Mouse (Mus musculus) intestine, embryonic 14.5 days (tissue): Measurements from ENCODE around the gene Fam107b. TPM values are rescaled to one million over a fixed set of nuclear protein-coding genes. Genes with fewer than 3 reads are reported as not detected.

Experiments used
- ATAC-seq: fragments of 200-750 bp; cut with Nextera tagmentation; replicated peaks from 2 replicates; pipeline ENCODE4 v1.8.0; 2017; ENCODE audit warnings: low read depth, moderate number of reproducible peaks, moderate TSS enrichment, moderate library complexity; ENCODE audit not compliant: low FRiP score, low TSS enrichment
- DNase-seq: peaks from one replicate; pipeline ENCODE4 v3.0.0-alpha.2; 2018; ENCODE audit warnings: low spot score
- H3K27ac ChIP-seq: fragments of 300-500 bp; sonication (generic); 2 replicates; pipeline ENCODE4 v1.5.1; 2014; ENCODE audit warnings: low read depth, mild to moderate bottlenecking, control low read depth
- H3K27me3 ChIP-seq: fragments of 300-500 bp; sonication (generic); replicated peaks from 2 replicates; pipeline ENCODE4 v1.6.1; 2014; ENCODE audit warnings: low read length, control low read depth; ENCODE audit not compliant: control insufficient read depth, insufficient read depth
- H3K36me3 ChIP-seq: fragments of 300-500 bp; sonication (generic); 2 replicates; pipeline ENCODE4 v1.6.1; 2014; ENCODE audit warnings: low read length, control low read depth; ENCODE audit not compliant: control insufficient read depth, insufficient read depth
- H3K4me1 ChIP-seq: fragments of 300-500 bp; sonication (generic); replicated peaks from 2 replicates; pipeline ENCODE4 v1.6.1; 2014; ENCODE audit warnings: low read length, control low read depth, mixed read lengths; ENCODE audit not compliant: control insufficient read depth, insufficient read depth
- H3K4me2 ChIP-seq: fragments of 300-500 bp; sonication (generic); 2 replicates; pipeline ENCODE4 v1.6.1; 2014; ENCODE audit warnings: low read length
- H3K4me3 ChIP-seq: fragments of 300-500 bp; sonication (generic); 2 replicates; pipeline ENCODE4 v1.5.1; 2014; ENCODE audit warnings: low read depth, low read length, control low read depth, mixed read lengths
- H3K9ac ChIP-seq: fragments of 300-500 bp; sonication (generic); 2 replicates; pipeline ENCODE4 v1.6.1; 2014; ENCODE audit warnings: mild to moderate bottlenecking, low read length
- H3K9me3 ChIP-seq: fragments of 300-500 bp; sonication (generic); 2 replicates; pipeline ENCODE4 v1.6.1; 2016; ENCODE audit warnings: low read length, control low read depth; ENCODE audit not compliant: control insufficient read depth
- WGBS: fragments of 180-500 bp; shearing (Covaris S2); extraction: QIAGEN DNeasy Blood & Tissue Kit; methylation state at CpG from one replicate; pipeline ENCODE4 v1.1.7; 2014; 5-methylcytosine and 5-hydroxymethylcytosine counted together
- polyA plus RNA-seq: library from polyadenylated mRNA; unstranded; fragments of >200 nt; fragmentation: Nextera tagmentation; extraction: Ambion mirVana; gene quantifications from 2 replicates; pipeline ENCODE4 v1.2.1, GENCODE M21; 2014

Fam107b gene
- polyA plus RNA-seq, 1 experiment from 2014 or later = 61.2 TPM

- no peak overlapping the region for H3K27ac ChIP-seq
- WGBS = 90% methylated on average over 4 of the region's 4 CpGs
- H3K4me2 ChIP-seq = no peak overlapping the region
- H3K4me3 ChIP-seq = no peak overlapping the region
- no peaks in the 10 kb centered on the region for H3K27me3 ChIP-seq
- H3K9ac ChIP-seq = no peak overlapping the region
- no peaks in the 10 kb centered on the region for H3K36me3 ChIP-seq
- DNase-seq (no peak), ATAC-seq (no peak)
- peaks cover 31% of the 10 kb centered on the region for H3K4me1 ChIP-seq
- no peaks in the 10 kb centered on the region for H3K9me3 ChIP-seq
These were observed 157.8 kb downstream of the Fam107b start for GRCm38 (mm10) chr2:3728090-3728489.

GRCm38 (mm10) chr2:3729586-3729985 is 159.3 kb downstream of the Fam107b start:
- Histone ChIP-seq H3K27me3 (no peaks in the 10 kb centered on the region), H3K9ac (no peak overlapping the region), H3K9me3 (no peaks in the 10 kb centered on the region), H3K4me2 (no peak overlapping the region), H3K27ac (no peak overlapping the region; the same call in 1 of the 2 replicates), H3K36me3 (no peaks in the 10 kb centered on the region), H3K4me3 (no peak overlapping the region), H3K4me1 (peaks cover 31% of the 10 kb centered on the region)
- WGBS = 83% methylated on average over 3 of the region's 3 CpGs
- ATAC-seq = no peak
- DNase-seq = no peak

- DNase-seq (no peak), ATAC-seq (no peak)
- 58% methylated on average over 10 of the region's 10 CpGs for WGBS
- Histone ChIP-seq H3K9me3 (no peaks in the 10 kb centered on the region), H3K27ac (no peak overlapping the region), H3K36me3 (no peaks in the 10 kb centered on the region), H3K4me3 (no peak overlapping the region), H3K27me3 (no peaks in the 10 kb centered on the region), H3K9ac (no peak overlapping the region), H3K4me2 (no peak overlapping the region), H3K4me1 (peaks cover 32% of the 10 kb centered on the region)
These were observed 160.5 kb downstream of the Fam107b start for GRCm38 (mm10) chr2:3730744-3731143.

GRCm38 (mm10) chr2:3731316-3732015 is 161.2 kb downstream of the Fam107b start:
- WGBS = 86% methylated on average over 14 of the region's 14 CpGs

GRCm38 (mm10) chr2:3737917-3738694 is 167.8 kb downstream of the Fam107b start:
- no peaks in the 10 kb centered on the region for H3K36me3 ChIP-seq
- H3K4me3 ChIP-seq = no peak overlapping the region
- no peaks in the 10 kb centered on the region for H3K27me3 ChIP-seq
- DNase-seq = no peak
- 64% methylated on average over 6 of the region's 6 CpGs for WGBS
- no peak for ATAC-seq
- H3K4me2 ChIP-seq = no peak overlapping the region
- H3K9ac ChIP-seq = no peak overlapping the region
- H3K4me1 ChIP-seq = peaks cover 30% of the 10 kb centered on the region
- no peaks in the 10 kb centered on the region for H3K9me3 ChIP-seq
- no peak overlapping the region for H3K27ac ChIP-seq

More at GRCm38 (mm10) chr2:3731316-3732015, 161.2 kb downstream of the Fam107b start:
- Histone ChIP-seq H3K9me3 (no peaks in the 10 kb centered on the region), H3K4me1 (peaks cover 33% of the 10 kb centered on the region), H3K27me3 (no peaks in the 10 kb centered on the region), H3K27ac (no peak overlapping the region), H3K36me3 (no peaks in the 10 kb centered on the region), H3K4me2 (no peak overlapping the region), H3K9ac (no peak overlapping the region), H3K4me3 (no peak overlapping the region)
- DNase-seq = no peak
- no peak for ATAC-seq

GRCm38 (mm10) chr2:3738734-3739133 is 168.4 kb downstream of the Fam107b start:
- WGBS = 80% methylated on average over 12 of the region's 12 CpGs
- no peak overlapping the region for H3K27ac ChIP-seq
- no peak for ATAC-seq

GRCm38 (mm10) chr2:3739351-3739961 is 169.2 kb downstream of the Fam107b start:
- Histone ChIP-seq H3K27me3 (no peaks in the 10 kb centered on the region), H3K27ac (no peak overlapping the region), H3K4me2 (no peak overlapping the region), H3K36me3 (no peaks in the 10 kb centered on the region), H3K9ac (no peak overlapping the region), H3K4me3 (no peak overlapping the region), H3K9me3 (no peaks in the 10 kb centered on the region), H3K4me1 (peaks cover 31% of the 10 kb centered on the region)
- no peak for DNase-seq
- 77% methylated on average over 7 of the region's 7 CpGs for WGBS
- ATAC-seq = no peak

More at GRCm38 (mm10) chr2:3738734-3739133, 168.4 kb downstream of the Fam107b start:
- Histone ChIP-seq H3K9me3 (no peaks in the 10 kb centered on the region), H3K27me3 (no peaks in the 10 kb centered on the region), H3K36me3 (no peaks in the 10 kb centered on the region), H3K4me2 (no peak overlapping the region), H3K4me1 (peaks cover 30% of the 10 kb centered on the region), H3K4me3 (no peak overlapping the region), H3K9ac (no peak overlapping the region)
- DNase-seq = no peak

GRCm38 (mm10) chr2:3740256-3740655 is 170.0 kb downstream of the Fam107b start:
- H3K4me3 ChIP-seq = no peak overlapping the region
- 76% methylated on average over 3 of the region's 3 CpGs for WGBS
- H3K27me3 ChIP-seq = no peaks in the 10 kb centered on the region
- DNase-seq (no peak), ATAC-seq (no peak)
- H3K36me3 ChIP-seq = no peaks in the 10 kb centered on the region
- H3K27ac ChIP-seq = no peak overlapping the region
- no peak overlapping the region for H3K9ac ChIP-seq
- no peaks in the 10 kb centered on the region for H3K9me3 ChIP-seq
- H3K4me1 ChIP-seq = peaks cover 39% of the 10 kb centered on the region
- no peak overlapping the region for H3K4me2 ChIP-seq
